Mouse (Mus musculus): ENCODE results near the gene Hoxb6. TPM values are rescaled to one million over a fixed set of nuclear protein-coding genes. Genes with fewer than 3 reads are reported as not detected.

Hoxb6 gene
- total RNA-seq, 2 experiments from 2014 or later, result not detected

GRCm38 (mm10) chr11:96314671-96315343 is 22.5 kb downstream of the Hoxb6 start:
- peak; percentile 26 for ATAC-seq (ENCODE audit: poor library complexity, severe bottlenecking)

- no peak for ATAC-seq (ENCODE audit: poor library complexity, severe bottlenecking)
Observed at GRCm38 (mm10) chr11:96315344-96315681, 23.0 kb downstream of the Hoxb6 start.

- no peak for ATAC-seq (ENCODE audit: poor library complexity, severe bottlenecking)
Observed at GRCm38 (mm10) chr11:96316696-96317607, 24.7 kb downstream of the Hoxb6 start.

- ATAC-seq (ENCODE audit: poor library complexity, severe bottlenecking), result peak; percentile 25
Observed at GRCm38 (mm10) chr11:96317608-96318367, 25.5 kb downstream of the Hoxb6 start, which contains the start of gene Hoxb4. Gene Hoxb4, plus strand, starts transcription at chr11:96318267.

GRCm38 (mm10) chr11:96318368-96319070 is 26.2 kb downstream of the Hoxb6 start:
- ATAC-seq (ENCODE audit: poor library complexity, severe bottlenecking), result peak; percentile 75

- no peak for ATAC-seq (ENCODE audit: poor library complexity, severe bottlenecking)
Observed at GRCm38 (mm10) chr11:96319071-96319902, 27.0 kb downstream of the Hoxb6 start.

GRCm38 (mm10) chr11:96319910-96320309 is 27.6 kb downstream of the Hoxb6 start:
- ATAC-seq (ENCODE audit: poor library complexity, severe bottlenecking), result peak; percentile 47

GRCm38 (mm10) chr11:96320688-96321087 is 28.4 kb downstream of the Hoxb6 start:
- no peak for ATAC-seq (ENCODE audit: poor library complexity, severe bottlenecking)

GRCm38 (mm10) chr11:96321846-96322245 is 29.6 kb downstream of the Hoxb6 start:
- ATAC-seq (ENCODE audit: poor library complexity, severe bottlenecking), result no peak

- no peak for ATAC-seq (ENCODE audit: poor library complexity, severe bottlenecking)
Observed at GRCm38 (mm10) chr11:96322738-96323137, 30.5 kb downstream of the Hoxb6 start.

- no peak for ATAC-seq (ENCODE audit: poor library complexity, severe bottlenecking)
Observed at GRCm38 (mm10) chr11:96323154-96323553, 30.9 kb downstream of the Hoxb6 start, which contains the start of gene Hoxb3. Gene Hoxb3, plus strand, starts transcription at chr11:96323326.

GRCm38 (mm10) chr11:96324125-96324524 is 31.8 kb downstream of the Hoxb6 start:
- no peak for ATAC-seq (ENCODE audit: poor library complexity, severe bottlenecking)

GRCm38 (mm10) chr11:96324965-96325364 is 32.7 kb downstream of the Hoxb6 start:
- ATAC-seq (ENCODE audit: poor library complexity, severe bottlenecking), result no peak

- ATAC-seq (ENCODE audit: poor library complexity, severe bottlenecking), result no peak
Observed at GRCm38 (mm10) chr11:96325747-96326212, 33.5 kb downstream of the Hoxb6 start.

- no peak for ATAC-seq (ENCODE audit: poor library complexity, severe bottlenecking)
Observed at GRCm38 (mm10) chr11:96326705-96327104, 34.4 kb downstream of the Hoxb6 start.

GRCm38 (mm10) chr11:96327122-96327521 is 34.8 kb downstream of the Hoxb6 start:
- ATAC-seq (ENCODE audit: poor library complexity, severe bottlenecking), result no peak

GRCm38 (mm10) chr11:96327750-96328149 is 35.5 kb downstream of the Hoxb6 start:
- ATAC-seq (ENCODE audit: poor library complexity, severe bottlenecking), result no peak

- ATAC-seq (ENCODE audit: poor library complexity, severe bottlenecking), result no peak
Observed at GRCm38 (mm10) chr11:96328605-96329004, 36.3 kb downstream of the Hoxb6 start.

GRCm38 (mm10) chr11:96332105-96332504 is 39.8 kb downstream of the Hoxb6 start:
- no peak for ATAC-seq (ENCODE audit: poor library complexity, severe bottlenecking)
